Mouse (Mus musculus): Measurements from ENCODE around the gene Unc45a.

Gene Unc45a

DNA sequence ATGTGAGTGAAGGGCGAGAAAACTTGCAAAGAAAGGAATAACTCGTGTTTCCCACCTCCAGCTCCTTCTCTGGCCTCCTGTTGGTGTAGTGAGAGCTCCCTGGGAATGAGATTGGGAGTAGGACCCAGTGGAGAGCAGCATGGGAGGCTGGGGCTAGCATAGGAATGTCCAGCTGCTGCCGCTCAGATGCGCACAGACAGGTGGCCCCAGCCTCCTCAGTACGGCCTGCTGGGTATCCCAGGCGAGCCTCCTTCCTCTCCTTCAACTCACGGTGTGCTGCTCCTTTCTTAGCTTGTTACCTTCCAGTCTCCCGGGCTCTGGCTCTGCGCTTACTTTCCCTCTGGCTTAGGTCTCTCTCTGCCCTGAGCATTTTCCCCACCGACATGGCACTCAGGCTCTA is 60.8 kb downstream of the Unc45a start:
- DNase-seq: no peak

DNA sequence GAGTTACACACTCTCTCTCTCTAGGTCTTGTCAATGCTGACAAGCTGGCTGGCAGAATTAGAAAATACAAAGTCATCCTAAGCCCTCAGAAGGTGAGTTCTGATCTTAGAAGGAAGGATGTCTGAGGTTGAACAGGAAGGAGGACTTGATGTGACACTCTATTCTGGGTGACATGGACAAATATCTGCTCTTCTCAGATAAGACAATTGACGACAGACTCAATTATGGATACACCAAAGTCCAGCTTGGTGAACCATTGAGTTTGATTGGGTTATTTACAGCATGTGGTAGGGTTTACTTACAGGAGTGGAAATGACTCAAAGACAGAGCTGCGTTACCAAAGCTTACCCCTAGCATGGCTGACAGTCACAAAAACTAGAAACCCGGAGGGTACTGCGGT is 64.4 kb downstream of the Unc45a start:
- DNase-seq: no peak

Measured in layer of hippocampus, adult 9-11 months (tissue).